ENCODE assay signal across 8 mouse cellular contexts in genomic region chr8:13461843-13462242, GRCm38 (mm10). TPM values are rescaled to one million over a fixed set of nuclear protein-coding genes. Genes with fewer than 3 reads are reported as not detected.
DNase-seq lines count a peak whose midpoint lies in the region.

No protein-coding gene starts in this region.

- peak; percentile 74 for DNase-seq in 3T3-L1 (ENCODE audit: low read depth, low spot score)
- peak; percentile 52 for DNase-seq in Muller cell, postnatal 12 days (ENCODE audit: inconsistent ontology term)
- peak; percentile 88 to 92 for DNase-seq in cerebellum, postnatal 10 days
- peak; percentile 67 for DNase-seq in gastrocnemius, postnatal 14 days
- peak; percentile 78 for DNase-seq in kidney, postnatal 14 days
- DNase-seq in lung, adult 18-20 months: peak; percentile 65 to 68
- peak; percentile 80 to 82 for DNase-seq in right cerebral cortex, adult 2 months (ENCODE audit: low spot score in 2 of 2)
- DNase-seq in urinary bladder, postnatal 36 days (ENCODE audit: low spot score in 2 of 2): peak; percentile 59 to 74

- intact Hi-C loops in gastrocnemius, postnatal 14 days (cut with DNase I; ENCODE audit: low total_unique reads): loop anchor here (2.0 kb wide), 1 partner anchor 51 kb away; no protein-coding TSS in a partner anchor

RNA-seq across cellular contexts. Expression of gene Tmem255b, which starts 26.9 kb away (rescaled TPM):
- 1 to 10 TPM; 4.3 to 4.8 TPM for total RNA-seq in gastrocnemius, postnatal 14 days (2021)

RNA-seq across cellular contexts. Expression of gene Gas6, which starts 32.4 kb away (rescaled TPM):
- 10 to 100 TPM; 59.2 to 72.3 TPM for total RNA-seq in gastrocnemius, postnatal 14 days (2021)

RNA-seq across cellular contexts. Expression of gene Grk1, which starts 57.0 kb away (rescaled TPM):
- under 1 TPM in 1 of 2 experiments, not detected in 1; 0.02 TPM for total RNA-seq in gastrocnemius, postnatal 14 days (2021)

Comparison
In these comparisons a context has a peak if more than half of its experiments do, and no peak if none do; other contexts are left out.
1. Peak in every context shown above with its lines: DNase-seq.